ENCODE assay signal across 11 mouse cellular contexts in the genomic region with DNA sequence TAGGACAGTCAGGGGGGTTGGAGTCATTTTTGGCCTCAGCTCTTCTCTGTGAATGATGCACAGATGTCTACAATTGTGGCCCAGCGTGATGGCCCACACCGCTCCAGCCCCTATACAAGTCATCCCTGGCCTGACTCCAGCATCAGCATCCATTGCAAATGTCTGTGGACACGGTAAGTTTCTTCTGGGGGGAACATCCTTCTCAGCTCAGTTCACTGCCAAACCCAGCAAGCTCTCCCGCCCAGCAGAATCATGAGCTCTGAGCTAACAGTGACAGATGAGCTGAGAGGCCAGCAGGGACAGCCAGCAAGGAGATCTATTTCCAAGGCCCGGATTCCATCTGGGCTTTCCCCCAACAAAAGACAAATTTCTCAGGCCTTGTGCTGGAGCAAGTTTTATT.
DNase-seq lines count a peak whose midpoint lies in the region; ATAC-seq and TF ChIP-seq lines count a peak whose summit lies in the region.
"Had no signal": no experiment of that assay in that cellular context is flagged by ENCODE, and none has a peak within 500 bp of the region (broad histone marks: within the 10 kb centered on the region; RNA-seq: fewer than 3 reads in every experiment).

No protein-coding gene starts in this region.

- no peaks in the 10 kb centered on the region for H3K9me3 ChIP-seq in kidney, embryonic 15.5 days (replicated peaks)
- H3K9me3 ChIP-seq in kidney, embryonic 14.5 days (ENCODE audit: control insufficient read depth, low read length): no peaks in the 10 kb centered on the region
- no peaks in the 10 kb centered on the region for H3K9me3 ChIP-seq in embryonic facial prominence, embryonic 13.5 days
- no peaks in the 10 kb centered on the region for H3K9me3 ChIP-seq in limb, embryonic 14.5 days (ENCODE audit: control insufficient read depth, low read length)
- H3K9me3 ChIP-seq: forebrain, embryonic 13.5 days; limb, embryonic 12.5 days had no signal

- H3K27me3 ChIP-seq in kidney, embryonic 15.5 days: peaks cover 16% of the 10 kb centered on the region
- no peaks in the 10 kb centered on the region for H3K27me3 ChIP-seq in kidney, embryonic 14.5 days (ENCODE audit: control insufficient read depth, insufficient read depth, low read length)
- no peaks in the 10 kb centered on the region; the same call in 1 of the 2 replicates for H3K27me3 ChIP-seq in embryonic facial prominence, embryonic 13.5 days
- no peaks in the 10 kb centered on the region for H3K27me3 ChIP-seq in limb, embryonic 14.5 days (ENCODE audit: control insufficient read depth, insufficient read depth, low read length)
- H3K27me3 ChIP-seq in thymus, adult 2 months (ENCODE audit: control insufficient read depth, insufficient read depth, low read length): no peaks in the 10 kb centered on the region

- H3K4me2 ChIP-seq in kidney, embryonic 15.5 days: no peak overlapping the region
- no peak overlapping the region for H3K4me2 ChIP-seq in kidney, embryonic 14.5 days (replicated peaks; ENCODE audit: low read depth, low read length)
- no peak overlapping the region for H3K4me2 ChIP-seq in embryonic facial prominence, embryonic 13.5 days
- H3K4me2 ChIP-seq in limb, embryonic 14.5 days (replicated peaks; ENCODE audit: low read depth, low read length, severe bottlenecking): no peak overlapping the region
- H3K4me2 ChIP-seq: forebrain, embryonic 13.5 days; limb, embryonic 12.5 days had no signal

- no peaks in the 10 kb centered on the region for H3K36me3 ChIP-seq in kidney, embryonic 15.5 days
- H3K36me3 ChIP-seq in kidney, embryonic 14.5 days (ENCODE audit: control insufficient read depth, insufficient read depth, low read length): no peaks in the 10 kb centered on the region
- H3K36me3 ChIP-seq in embryonic facial prominence, embryonic 13.5 days: no peaks in the 10 kb centered on the region
- no peaks in the 10 kb centered on the region for H3K36me3 ChIP-seq in limb, embryonic 14.5 days (ENCODE audit: control insufficient read depth, insufficient read depth, low read length)
- H3K36me3 ChIP-seq in thymus, adult 2 months (ENCODE audit: control insufficient read depth, insufficient read depth, low read length): no peaks in the 10 kb centered on the region
- H3K36me3 ChIP-seq: limb, embryonic 12.5 days had no signal

- no peak overlapping the region for H3K4me3 ChIP-seq in kidney, embryonic 15.5 days (replicated peaks)
- no peak overlapping the region for H3K4me3 ChIP-seq in kidney, embryonic 14.5 days (ENCODE audit: low read length)
- no peak overlapping the region for H3K4me3 ChIP-seq in embryonic facial prominence, embryonic 13.5 days
- no peak overlapping the region for H3K4me3 ChIP-seq in limb, embryonic 14.5 days (replicated peaks; ENCODE audit: low read length)
- H3K4me3 ChIP-seq in thymus, adult 2 months (ENCODE audit: control insufficient read depth, insufficient read depth, low read length): no peak overlapping the region
- H3K4me3 ChIP-seq: forebrain, embryonic 13.5 days; limb, embryonic 12.5 days had no signal

- WGBS in kidney, embryonic 15.5 days: 49% methylated on average over 5 of the region's 5 CpGs
- WGBS in kidney, embryonic 14.5 days: 51% methylated on average over 5 of the region's 5 CpGs
- WGBS in embryonic facial prominence, embryonic 13.5 days: 38% methylated on average over 5 of the region's 5 CpGs
- WGBS in limb, embryonic 14.5 days: 52% methylated on average over 5 of the region's 5 CpGs
- WGBS in thymus, adult 2 months: 91% methylated on average over 5 of the region's 5 CpGs

- peaks cover 52% of the 10 kb centered on the region for H3K4me1 ChIP-seq in kidney, embryonic 15.5 days
- H3K4me1 ChIP-seq in kidney, embryonic 14.5 days (ENCODE audit: control insufficient read depth, insufficient read depth, low read length): peaks cover 23% of the 10 kb centered on the region
- H3K4me1 ChIP-seq in embryonic facial prominence, embryonic 13.5 days: peaks cover 53% of the 10 kb centered on the region
- peaks cover 55% of the 10 kb centered on the region for H3K4me1 ChIP-seq in limb, embryonic 14.5 days (ENCODE audit: control insufficient read depth, insufficient read depth, low read length)
- H3K4me1 ChIP-seq in thymus, adult 2 months (replicated peaks; ENCODE audit: control insufficient read depth, insufficient read depth, low read length): no peaks in the 10 kb centered on the region

- H3K27ac ChIP-seq in kidney, embryonic 15.5 days: peak overlapping the region; percentile 13; the same call in 1 of the 2 replicates
- H3K27ac ChIP-seq in kidney, embryonic 14.5 days (ENCODE audit: low read depth, low read length): no peak overlapping the region
- peak overlapping the region; percentile 77 for H3K27ac ChIP-seq in embryonic facial prominence, embryonic 13.5 days
- H3K27ac ChIP-seq in limb, embryonic 14.5 days (replicated peaks; ENCODE audit: low read depth, low read length): no peak overlapping the region
- H3K27ac ChIP-seq in thymus, adult 2 months (ENCODE audit: control insufficient read depth, insufficient read depth, low read length): no peak overlapping the region
- H3K27ac ChIP-seq: forebrain, embryonic 13.5 days; limb, embryonic 12.5 days had no signal

- no peak for TF ChIP-seq CTCF in thymus, adult 2 months (IDR thresholded peaks at IDR 0.05; ENCODE audit: borderline replicate concordance, control insufficient read depth, extremely low read depth, insufficient read depth, low read length, poor library complexity)

- no peak overlapping the region for H3K9ac ChIP-seq in kidney, embryonic 15.5 days
- H3K9ac ChIP-seq in kidney, embryonic 14.5 days (ENCODE audit: low read depth, low read length): no peak overlapping the region
- H3K9ac ChIP-seq in embryonic facial prominence, embryonic 13.5 days: no peak overlapping the region
- no peak overlapping the region for H3K9ac ChIP-seq in limb, embryonic 14.5 days (ENCODE audit: low read depth, low read length, severe bottlenecking)
- H3K9ac ChIP-seq: forebrain, embryonic 13.5 days; limb, embryonic 12.5 days had no signal

- TF ChIP-seq POLR2A in limb, embryonic 14.5 days (IDR thresholded peaks at IDR 0.05; ENCODE audit: borderline replicate concordance, extremely low read depth, insufficient read depth, insufficient read length): no peak
- TF ChIP-seq POLR2A in thymus, adult 2 months (IDR thresholded peaks at IDR 0.05; ENCODE audit: control insufficient read depth, extremely low read depth, insufficient read depth, low read length, poor library complexity): no peak

- DNase-seq in adrenal gland, postnatal 14 days: peak; percentile 53
- DNase-seq in adrenal gland, adult 18-20 months (ENCODE audit: low spot score in 2 of 2): no peak
- peak; percentile 83 for DNase-seq in limb, embryonic 14.5 days (ENCODE audit: low spot score)
- no peak for DNase-seq in frontal cortex, postnatal 25 days (ENCODE audit: low spot score in 2 of 2)
- DNase-seq in thymus, adult 2 months: no peak
- DNase-seq: kidney, adult 9 months had no signal

- ATAC-seq in kidney, embryonic 15.5 days (replicated peaks; ENCODE audit: low FRiP score): no peak
- ATAC-seq in kidney, embryonic 14.5 days (ENCODE audit: low FRiP score, low TSS enrichment): no peak
- no peak for ATAC-seq in embryonic facial prominence, embryonic 13.5 days (ENCODE audit: insufficient number of reproducible peaks, insufficient read depth, low FRiP score, low TSS enrichment, low read depth)
- ATAC-seq in limb, embryonic 14.5 days (ENCODE audit: low FRiP score, low read depth): peak; percentile 66
- ATAC-seq: forebrain, embryonic 13.5 days had no signal

Comparison
In these comparisons a context has a peak if more than half of its experiments do, and no peak if none do; other contexts are left out.
1. DNase-seq: peak in adrenal gland, postnatal 14 days (single experiment) and limb, embryonic 14.5 days (single experiment); none in adrenal gland, adult 18-20 months (0 of 2), frontal cortex, postnatal 25 days (0 of 2) and thymus, adult 2 months (single experiment).
2. H3K27ac ChIP-seq: peak in kidney, embryonic 15.5 days (single experiment) and embryonic facial prominence, embryonic 13.5 days (single experiment); none in kidney, embryonic 14.5 days (single experiment), limb, embryonic 14.5 days (single experiment) and thymus, adult 2 months (single experiment).